Mouse (Mus musculus) MEL (cell line): ENCODE measurements around the gene Zfp651.

ENCODE experiments used
- CTCF ChIP-seq, 3 experiments: IDR thresholded peaks in 2 of 3; conservative IDR thresholded peaks in 1 of 3; 2 replicates each; pipeline ENCODE4 v1.5.1; 2011 to 2012; ENCODE audit warnings: low read length in 3 of 3, low read depth in 2 of 3, mild to moderate bottlenecking in 2 of 3, improper control_type of control experiment in 1 of 3, inconsistent platforms in 1 of 3, mixed read lengths in 1 of 3, moderate library complexity in 1 of 3; ENCODE audit not compliant: control insufficient read depth in 1 of 3, insufficient read depth in 1 of 3, poor library complexity in 1 of 3, severe bottlenecking in 1 of 3
- NRF1 ChIP-seq: IDR thresholded peaks from 2 replicates; pipeline ENCODE4 v1.6.1; 2014; ENCODE audit warnings: low read depth, mild to moderate bottlenecking, inconsistent platforms, low read length, improper control_type of control experiment, moderate library complexity; ENCODE audit not compliant: poor library complexity, insufficient read depth, severe bottlenecking

DNA sequence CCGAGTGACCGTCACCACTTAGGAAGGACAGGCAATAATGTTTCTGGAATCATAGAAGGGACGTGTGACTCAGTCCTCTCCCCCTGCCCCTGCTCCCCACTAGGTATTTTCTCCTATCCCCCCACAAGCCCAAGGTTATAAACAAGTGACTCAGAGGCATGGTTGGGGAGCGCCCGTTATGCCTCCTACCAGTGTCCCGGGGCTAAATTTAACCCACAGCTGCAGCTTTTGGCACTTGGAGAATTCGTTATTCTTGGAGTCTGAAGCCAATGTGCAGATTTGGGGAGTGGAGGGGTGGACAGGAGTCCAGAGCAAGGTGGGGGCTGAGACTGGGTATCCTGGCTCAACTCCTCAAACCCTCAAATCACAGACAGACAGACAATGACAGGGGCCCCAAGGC lies 17.4 kb downstream of the Zfp651 start:
- TF ChIP-seq CTCF (IDR thresholded peaks at IDR 0.05 in 2 of 3, conservative IDR thresholded peaks at IDR 0.05 in 1 of 3; ENCODE audit: control insufficient read depth in 1 of 3, insufficient read depth in 1 of 3, low read depth in 2 of 3, low read length in 3 of 3, poor library complexity in 1 of 3, severe bottlenecking in 1 of 3) = no peak
- TF ChIP-seq NRF1 = no peak
